Mouse (Mus musculus): ENCODE measurements at regions not wholly inside any gene's neighbourhood (a gene's known extent, or its start where the extent isn't known, plus 50 kb on each side); places are given as distances from the start of the nearest gene placed in this dataset.

DNA sequence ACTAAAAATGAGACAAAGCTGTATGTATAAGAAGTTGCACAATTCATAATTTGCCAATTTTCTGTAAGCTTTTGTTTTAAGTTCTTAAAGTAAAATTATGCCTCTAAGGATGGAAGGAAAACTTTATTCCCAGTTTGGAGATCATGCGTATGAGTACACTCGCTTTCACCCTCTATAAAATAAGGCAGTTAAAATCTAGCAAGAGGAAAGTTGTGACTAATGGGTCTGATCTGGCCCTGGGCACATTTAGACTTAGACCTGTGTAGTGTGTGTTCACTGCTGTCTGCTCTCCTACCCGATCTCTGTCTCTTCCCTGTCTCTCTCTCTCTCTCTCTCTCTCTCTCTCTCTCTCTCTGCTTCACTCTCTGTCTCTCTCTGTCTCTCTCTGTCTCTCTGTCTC, 51.9 kb upstream of the Daam1 start:
- no peak for TF ChIP-seq CTCF (IDR thresholded peaks at IDR 0.05; ENCODE audit: low read depth, low read length)
- no peak for TF ChIP-seq TAL1 (conservative IDR thresholded peaks at IDR 0.05; ENCODE audit: low read depth, low read length)
